Mouse (Mus musculus) left cerebral cortex, adult 9 months (tissue): ENCODE results near the gene Leprot.
A peak's percentile ranks its signal among the peaks of the same experiment; 100 is the strongest.

ENCODE experiments used
- DNase-seq, 2 experiments: peaks; one replicate each; pipeline ENCODE4 v3.0.0; 2022; ENCODE audit warnings: low spot score in 2 of 2

The Leprot gene

GRCm38 (mm10) chr4:101664766-101665165, 17.2 kb downstream of the Leprot start:
- no peak for DNase-seq

DNA sequence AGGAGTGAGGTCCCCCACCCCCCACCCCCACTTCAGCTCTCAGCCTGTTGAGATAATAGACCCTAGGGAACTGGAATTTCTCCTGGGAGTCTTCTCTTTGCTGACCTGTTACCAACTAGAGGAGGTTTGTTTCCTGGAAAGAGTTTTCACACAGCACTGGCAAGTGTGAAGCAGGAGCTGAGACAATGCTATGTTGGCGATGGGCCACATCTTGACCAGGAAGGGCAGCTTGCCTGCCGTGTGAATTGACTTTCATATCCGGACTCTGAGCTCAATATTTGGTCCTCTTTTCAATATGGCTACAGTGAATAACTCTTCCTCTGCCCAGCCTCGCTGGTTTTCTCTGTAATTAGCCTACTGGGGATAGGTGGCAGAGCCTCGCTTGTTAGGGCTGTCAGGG, 21.6 kb downstream of the Leprot start:
- no peak for DNase-seq

GRCm38 (mm10) chr4:101669811-101670210, 22.3 kb downstream of the Leprot start:
- DNase-seq, result no peak

- no peak for DNase-seq
Measured at GRCm38 (mm10) chr4:101674790-101675189, 27.3 kb downstream of the Leprot start.

- no peak for DNase-seq
Measured at GRCm38 (mm10) chr4:101675726-101676125, 28.2 kb downstream of the Leprot start.

DNA sequence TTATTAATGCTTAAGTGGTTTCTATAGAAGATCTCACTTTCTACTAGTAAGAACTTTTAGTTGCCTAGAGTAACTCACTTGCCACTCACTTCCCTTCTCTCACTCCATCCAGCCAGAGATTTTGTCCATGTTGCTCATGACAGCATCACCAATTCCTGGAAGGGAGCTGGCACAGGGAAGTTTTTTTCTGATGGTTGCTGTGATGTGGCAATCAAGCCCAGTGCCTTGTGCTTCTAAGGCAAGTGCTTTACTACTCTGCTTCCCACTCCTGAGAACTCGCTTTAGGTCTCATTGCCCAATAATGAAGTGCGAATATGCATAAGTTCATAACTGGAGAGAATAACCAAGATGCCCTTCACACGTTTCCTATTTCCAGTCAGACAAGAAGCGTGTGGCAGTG, 35.1 kb downstream of the Leprot start:
- DNase-seq, result no peak

GRCm38 (mm10) chr4:101683086-101683485, 35.6 kb downstream of the Leprot start:
- DNase-seq, result no peak

- no peak for DNase-seq
Measured at GRCm38 (mm10) chr4:101684821-101685220, 37.3 kb downstream of the Leprot start.

- no peak for DNase-seq
Measured at GRCm38 (mm10) chr4:101686227-101686810, 38.8 kb downstream of the Leprot start.

GRCm38 (mm10) chr4:101689241-101689640, 41.7 kb downstream of the Leprot start:
- DNase-seq, result no peak

- no peak for DNase-seq
Measured at GRCm38 (mm10) chr4:101689645-101690044, 42.1 kb downstream of the Leprot start.

DNA sequence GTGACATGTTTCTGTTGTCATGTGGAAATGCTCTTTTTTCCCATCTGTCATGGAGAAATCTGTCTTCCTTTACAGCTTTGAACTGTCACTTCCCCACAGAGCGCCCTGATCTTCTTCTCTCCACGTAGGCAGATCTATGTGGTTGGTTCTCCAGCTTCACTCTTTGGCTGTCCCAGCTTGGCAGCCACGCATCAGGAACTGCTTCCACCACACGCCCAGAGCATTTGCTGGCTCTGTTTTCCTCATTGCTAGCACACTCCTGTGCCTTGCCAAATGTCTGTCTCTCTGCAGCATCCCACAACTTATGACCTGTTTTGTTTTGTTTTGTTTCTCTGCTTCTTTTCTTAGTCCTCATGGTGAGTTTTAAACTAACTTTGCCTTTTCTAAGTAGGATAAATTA, 45.4 kb downstream of the Leprot start:
- DNase-seq, result peak; percentile 0 to 25

- DNase-seq, result no peak
Measured at GRCm38 (mm10) chr4:101694529-101694928, 47.0 kb downstream of the Leprot start.

- no peak for DNase-seq
Measured at GRCm38 (mm10) chr4:101697236-101697635, 49.7 kb downstream of the Leprot start.

GRCm38 (mm10) chr4:101699423-101699822, 51.9 kb downstream of the Leprot start:
- no peak for DNase-seq

GRCm38 (mm10) chr4:101700892-101701640, 53.5 kb downstream of the Leprot start:
- no peak for DNase-seq

DNA sequence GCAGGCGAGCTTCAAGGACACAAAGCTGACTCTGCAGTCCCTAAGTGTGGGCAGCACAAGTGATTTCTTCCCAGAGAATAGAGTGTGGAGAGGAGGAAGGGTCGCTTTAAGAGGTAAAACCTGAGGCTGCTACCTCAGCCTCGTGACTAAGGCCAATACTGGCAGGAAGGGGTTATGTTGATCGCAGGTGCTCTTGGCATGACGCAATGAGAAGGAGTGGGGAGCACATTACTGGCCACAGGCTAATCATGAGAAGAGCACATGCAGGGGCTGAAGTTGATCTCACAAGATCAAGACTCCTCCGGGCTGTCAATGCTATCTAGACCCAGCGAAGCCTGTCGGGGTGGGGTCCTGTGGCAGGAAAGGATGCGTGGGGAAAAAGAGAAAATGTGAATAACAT, 57.8 kb downstream of the Leprot start:
- no peak for DNase-seq

- no peak for DNase-seq
Measured at GRCm38 (mm10) chr4:101707234-101707633, 59.7 kb downstream of the Leprot start.

GRCm38 (mm10) chr4:101707953-101708352, 60.4 kb downstream of the Leprot start:
- no peak for DNase-seq
